Mouse (Mus musculus) liver, postnatal 0 days (tissue): ENCODE results near the gene Fam124b. TPM values are rescaled to one million over a fixed set of nuclear protein-coding genes. Genes with fewer than 3 reads are reported as not detected.

Experiments used
- ATAC-seq: fragments of 200-750 bp; cut with Nextera tagmentation; 2 replicates; pipeline ENCODE4 v1.8.0; 2017; ENCODE audit warnings: mild to moderate bottlenecking, moderate library complexity
- DNase-seq: peaks from one replicate; pipeline ENCODE4 v3.0.0-alpha.2; 2016
- H3K27ac ChIP-seq: fragments of 300-500 bp; sonication (generic); 2 replicates; pipeline ENCODE4 v1.5.1; 2014; ENCODE audit warnings: antibody characterized with exemption, moderate library complexity, mild to moderate bottlenecking, low read depth
- H3K27me3 ChIP-seq: fragments of 300-500 bp; sonication (generic); 2 replicates; pipeline ENCODE4 v1.6.1; 2014; ENCODE audit warnings: low read length, control low read depth, mixed read lengths; ENCODE audit not compliant: insufficient read depth
- H3K36me3 ChIP-seq: fragments of 300-500 bp; sonication (generic); replicated peaks from 2 replicates; pipeline ENCODE4 v1.6.1; 2014; ENCODE audit warnings: mild to moderate bottlenecking, control low read depth, low read length, moderate library complexity, mixed read lengths; ENCODE audit not compliant: insufficient read depth
- H3K4me1 ChIP-seq: fragments of 300-500 bp; sonication (generic); 2 replicates; pipeline ENCODE4 v1.6.1; 2014; ENCODE audit warnings: antibody characterized with exemption, mild to moderate bottlenecking, control low read depth; ENCODE audit not compliant: insufficient read depth
- H3K4me2 ChIP-seq: fragments of 300-500 bp; sonication (generic); 2 replicates; pipeline ENCODE4 v1.6.1; 2014; ENCODE audit warnings: low read depth, mild to moderate bottlenecking, low read length, moderate library complexity, mixed read lengths
- H3K4me3 ChIP-seq: fragments of 300-500 bp; sonication (generic); 2 replicates; pipeline ENCODE4 v1.5.1; 2014; ENCODE audit warnings: low read depth, low read length
- H3K9ac ChIP-seq: fragments of 300-500 bp; sonication (generic); replicated peaks from 2 replicates; pipeline ENCODE4 v1.6.1; 2014; ENCODE audit warnings: mild to moderate bottlenecking, moderate library complexity
- H3K9me3 ChIP-seq: fragments of 300-500 bp; sonication (generic); 2 replicates; pipeline ENCODE4 v1.6.1; 2016; ENCODE audit warnings: mild to moderate bottlenecking, control low read depth, low read length, mixed read lengths
- CTCF ChIP-seq: sonication (generic); IDR thresholded peaks from 2 replicates; pipeline ENCODE4 v1.5.1; 2016; ENCODE audit warnings: antibody characterized with exemption, low read depth
- EP300 ChIP-seq: IDR thresholded peaks from 2 replicates; pipeline ENCODE4 v1.6.1; 2016; ENCODE audit warnings: antibody characterized with exemption, low read depth, mild to moderate bottlenecking
- WGBS: fragments of 180-500 bp; shearing (Covaris S2); extraction: QIAGEN DNeasy Blood & Tissue Kit; methylation state at CpG from one replicate; pipeline ENCODE4 v1.1.7; 2014; ENCODE audit not compliant: insufficient replicate concordance; 5-methylcytosine and 5-hydroxymethylcytosine counted together
- polyA plus RNA-seq: library from polyadenylated mRNA; unstranded; fragments of >200 nt; fragmentation: Nextera tagmentation; extraction: Ambion mirVana; gene quantifications from 2 replicates; pipeline ENCODE4 v1.2.1, GENCODE M21; 2015

Gene Fam124b
- polyA plus RNA-seq, 1 experiment from 2014 or later: not detected

GRCm38 (mm10) chr1:80241579-80241978 lies 23.3 kb upstream of the Fam124b start:
- H3K9me3 ChIP-seq: no peaks in the 10 kb centered on the region
- no peak for TF ChIP-seq EP300
- TF ChIP-seq CTCF: no peak
- DNase-seq (no peak), ATAC-seq (no peak)
- whole genome bisulfite sequencing: 85% methylated on average over 6 of the region's 6 CpGs
- no peak overlapping the region for H3K4me3 ChIP-seq
- H3K27me3 ChIP-seq: no peaks in the 10 kb centered on the region
- no peak overlapping the region for H3K27ac ChIP-seq
- H3K36me3 ChIP-seq: no peaks in the 10 kb centered on the region
- no peak overlapping the region for H3K9ac ChIP-seq
- H3K4me1 ChIP-seq: no peaks in the 10 kb centered on the region
- H3K4me2 ChIP-seq: no peak overlapping the region

- Histone ChIP-seq H3K36me3 (no peaks in the 10 kb centered on the region), H3K9ac (no peak overlapping the region), H3K4me2 (no peak overlapping the region), H3K27me3 (no peaks in the 10 kb centered on the region), H3K9me3 (no peaks in the 10 kb centered on the region), H3K4me3 (no peak overlapping the region), H3K27ac (no peak overlapping the region), H3K4me1 (no peaks in the 10 kb centered on the region)
- no peak for TF ChIP-seq CTCF
- no peak for TF ChIP-seq EP300
- 67% methylated on average over 12 of the region's 12 CpGs for WGBS
- DNase-seq: no peak
- no peak for ATAC-seq
These were observed 21.9 kb upstream of the Fam124b start for GRCm38 (mm10) chr1:80240017-80240660.

DNA sequence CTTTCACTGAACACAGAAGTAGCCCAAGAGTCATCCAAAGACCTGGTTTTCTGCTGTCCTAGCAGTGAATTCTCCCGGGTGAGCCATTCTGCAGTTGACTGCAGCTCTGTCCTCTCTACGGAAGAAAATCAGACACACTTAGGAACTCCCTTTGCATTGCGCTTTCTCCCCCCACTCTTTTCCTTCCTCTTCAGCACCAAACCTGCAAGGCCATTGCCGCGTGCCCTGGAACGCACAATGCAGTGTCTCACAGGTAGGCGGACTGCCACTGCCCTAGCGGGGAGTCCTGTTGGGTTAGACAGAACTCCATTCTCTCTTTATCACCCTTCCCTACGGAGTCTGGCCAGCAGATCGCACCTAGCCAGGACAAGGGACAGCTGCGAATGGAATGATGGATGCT lies 21.2 kb upstream of the Fam124b start:
- TF ChIP-seq EP300 (no peak), CTCF (no peak)

DNA sequence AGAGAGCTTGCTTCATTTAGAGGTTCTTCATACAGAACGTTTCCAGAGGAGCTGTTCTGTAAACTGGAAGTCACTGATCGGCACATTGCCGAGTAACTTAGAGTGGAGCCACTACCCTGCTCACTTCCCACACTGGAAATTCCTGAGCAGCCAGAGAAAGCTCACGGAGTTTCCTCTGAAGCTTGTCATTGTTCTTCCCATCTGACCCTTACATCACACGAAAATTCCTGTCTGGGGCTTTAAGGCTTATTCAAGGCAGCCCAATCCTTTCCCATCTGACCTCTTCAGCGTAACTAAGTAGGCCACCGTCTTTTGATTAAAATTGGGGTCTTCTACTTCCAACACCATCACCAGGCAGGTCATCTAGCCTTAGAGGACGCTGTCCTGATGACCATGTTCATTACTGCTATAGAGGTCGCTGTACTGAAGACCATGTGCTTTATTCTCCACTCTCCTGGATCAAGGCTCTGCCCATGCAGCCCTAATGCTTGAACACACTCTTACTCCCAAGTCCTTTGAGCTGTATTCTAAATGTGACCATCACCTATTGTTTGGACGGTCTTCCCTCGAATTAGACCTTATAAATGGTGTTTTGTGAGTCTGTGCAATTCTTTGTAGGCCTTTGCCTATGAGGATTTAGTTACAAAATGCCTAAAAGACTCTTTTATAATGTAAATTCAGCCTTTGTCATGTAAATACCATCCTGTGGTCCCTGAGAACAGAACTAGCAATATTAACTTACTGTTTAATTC lies 18.9 kb upstream of the Fam124b start:
- ATAC-seq (no peak), DNase-seq (no peak)
- Histone ChIP-seq H3K4me3 (no peak overlapping the region), H3K9ac (no peak overlapping the region), H3K4me2 (no peak overlapping the region), H3K4me1 (no peaks in the 10 kb centered on the region), H3K27me3 (no peaks in the 10 kb centered on the region), H3K9me3 (no peaks in the 10 kb centered on the region), H3K36me3 (no peaks in the 10 kb centered on the region), H3K27ac (no peak overlapping the region)
- TF ChIP-seq CTCF (no peak), EP300 (no peak)
- WGBS: 67% methylated on average over 11 of the region's 11 CpGs

More for the DNA sequence above, 21.2 kb upstream of the Fam124b start:
- Histone ChIP-seq H3K9ac (no peak overlapping the region), H3K4me2 (no peak overlapping the region), H3K27ac (no peak overlapping the region), H3K36me3 (no peaks in the 10 kb centered on the region), H3K27me3 (no peaks in the 10 kb centered on the region), H3K4me3 (no peak overlapping the region), H3K9me3 (no peaks in the 10 kb centered on the region), H3K4me1 (no peaks in the 10 kb centered on the region)
- WGBS: 76% methylated on average over 11 of the region's 11 CpGs
- ATAC-seq (no peak), DNase-seq (no peak)

GRCm38 (mm10) chr1:80236126-80236525 lies 17.9 kb upstream of the Fam124b start:
- no peaks in the 10 kb centered on the region for H3K36me3 ChIP-seq
- DNase-seq (no peak), ATAC-seq (no peak)
- no peaks in the 10 kb centered on the region for H3K4me1 ChIP-seq
- H3K27ac ChIP-seq: no peak overlapping the region
- WGBS: 14% methylated on average over 1 of the region's 1 CpGs
- H3K9me3 ChIP-seq: no peaks in the 10 kb centered on the region
- no peaks in the 10 kb centered on the region for H3K27me3 ChIP-seq
- H3K9ac ChIP-seq: no peak overlapping the region
- H3K4me2 ChIP-seq: no peak overlapping the region
- TF ChIP-seq CTCF: no peak
- no peak for TF ChIP-seq EP300
- H3K4me3 ChIP-seq: no peak overlapping the region

GRCm38 (mm10) chr1:80230612-80231011 lies 12.3 kb upstream of the Fam124b start:
- no peaks in the 10 kb centered on the region for H3K9me3 ChIP-seq
- ATAC-seq: no peak
- H3K27ac ChIP-seq: no peak overlapping the region
- no peaks in the 10 kb centered on the region for H3K27me3 ChIP-seq
- DNase-seq: no peak
- WGBS: 68% methylated on average over 1 of the region's 1 CpGs
- H3K4me2 ChIP-seq: no peak overlapping the region
- no peak overlapping the region for H3K4me3 ChIP-seq
- no peak overlapping the region for H3K9ac ChIP-seq
- H3K4me1 ChIP-seq: no peaks in the 10 kb centered on the region
- peak; percentile 47 for TF ChIP-seq CTCF
- no peak for TF ChIP-seq EP300
- H3K36me3 ChIP-seq: no peaks in the 10 kb centered on the region
